Comparison of ENCODE assay signal across 16 mouse cellular contexts in the genomic region with DNA sequence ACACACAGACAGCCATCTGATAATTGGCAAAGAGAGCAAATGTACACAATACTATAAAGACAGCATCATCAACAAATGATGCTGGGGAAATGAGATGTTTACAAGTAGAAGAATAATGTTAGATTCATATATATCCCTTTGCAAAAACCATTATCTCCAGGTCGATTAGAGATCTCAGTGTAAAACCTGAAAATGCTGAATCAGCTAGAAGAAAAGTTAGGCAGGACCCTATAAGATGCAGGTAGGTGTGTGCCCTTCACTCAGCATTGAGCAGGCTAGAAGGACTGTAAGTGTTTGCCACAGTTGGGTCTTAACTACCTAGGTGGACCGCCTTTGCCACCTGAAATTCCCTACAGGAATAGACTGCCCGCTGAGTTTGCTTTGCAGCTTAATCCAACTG.
"Had no signal": no experiment of that assay in that cellular context is flagged by ENCODE, and none has a peak within 500 bp of the region (broad histone marks: within the 10 kb centered on the region; RNA-seq: fewer than 3 reads in every experiment).

No protein-coding gene starts in this region.

- H3K4me2 ChIP-seq: neural tube, embryonic 13.5 days; neural tube, embryonic 15.5 days; stomach, embryonic 15.5 days had no signal

- H3K36me3 ChIP-seq: neural tube, embryonic 13.5 days; neural tube, embryonic 15.5 days; stomach, embryonic 15.5 days had no signal

- H3K27me3 ChIP-seq: neural tube, embryonic 13.5 days; neural tube, embryonic 15.5 days; stomach, embryonic 15.5 days had no signal

- H3K9me3 ChIP-seq: neural tube, embryonic 13.5 days; neural tube, embryonic 15.5 days; stomach, embryonic 15.5 days had no signal

- H3K9ac ChIP-seq: neural tube, embryonic 13.5 days; neural tube, embryonic 15.5 days; stomach, embryonic 15.5 days had no signal

- H3K4me3 ChIP-seq: neural tube, embryonic 13.5 days; neural tube, embryonic 15.5 days; stomach, embryonic 15.5 days had no signal

- H3K4me1 ChIP-seq: neural tube, embryonic 13.5 days; neural tube, embryonic 15.5 days; stomach, embryonic 15.5 days had no signal

- DNase-seq: retina, postnatal 1 day; right cerebral cortex, adult 18-20 months; right cerebral cortex, postnatal 14 days; right cerebral cortex, postnatal 25 days; right cerebral cortex, postnatal 4 days; spleen, adult 18-20 months; thymus, adult 18-20 months; thymus, adult 2 months; thymus, postnatal 14 days; thymus, postnatal 25 days; thymus, postnatal 36 days; thymus, postnatal 4 days had no signal

- H3K27ac ChIP-seq: neural tube, embryonic 13.5 days; neural tube, embryonic 15.5 days; stomach, embryonic 15.5 days; stomach, postnatal 0 days had no signal
